Mouse (Mus musculus) cortical plate, adult 2 months (tissue): ENCODE measurements at regions not wholly inside any gene's neighbourhood (a gene's known extent, or its start where the extent isn't known, plus 50 kb on each side); places are given as distances from the start of the nearest gene placed in this dataset.

ENCODE experiments used
- CTCF ChIP-seq: fragments of 200-500 bp; IDR thresholded peaks from 2 replicates; pipeline ENCODE4 v1.5.1; 2011; ENCODE audit warnings: mild to moderate bottlenecking, control low read depth, low read length; ENCODE audit not compliant: insufficient read depth; ENCODE audit errors: extremely low read depth
- POLR2A ChIP-seq: fragments of 200-500 bp; IDR thresholded peaks from 2 replicates; pipeline ENCODE4 v1.6.1; 2011; ENCODE audit warnings: mild to moderate bottlenecking, low read length, control low read depth; ENCODE audit not compliant: insufficient read depth; ENCODE audit errors: extremely low read depth

GRCm38 (mm10) chr12:15552979-15553680 lies 263.6 kb downstream of the Trib2 start:
- no peak for TF ChIP-seq POLR2A
- no peak for TF ChIP-seq CTCF
